Mouse (Mus musculus): ENCODE measurements around the gene Sesn2.

Sesn2 gene

GRCm38 (mm10) chr4:132514555-132515135 is 4.3 kb upstream of the Sesn2 start:
- in situ Hi-C loops (cut with MboI, MseI) = no loop called here

GRCm38 (mm10) chr4:132513395-132514273 is 3.3 kb upstream of the Sesn2 start:
- in situ Hi-C loops (cut with MboI, MseI) = no loop called here

DNA sequence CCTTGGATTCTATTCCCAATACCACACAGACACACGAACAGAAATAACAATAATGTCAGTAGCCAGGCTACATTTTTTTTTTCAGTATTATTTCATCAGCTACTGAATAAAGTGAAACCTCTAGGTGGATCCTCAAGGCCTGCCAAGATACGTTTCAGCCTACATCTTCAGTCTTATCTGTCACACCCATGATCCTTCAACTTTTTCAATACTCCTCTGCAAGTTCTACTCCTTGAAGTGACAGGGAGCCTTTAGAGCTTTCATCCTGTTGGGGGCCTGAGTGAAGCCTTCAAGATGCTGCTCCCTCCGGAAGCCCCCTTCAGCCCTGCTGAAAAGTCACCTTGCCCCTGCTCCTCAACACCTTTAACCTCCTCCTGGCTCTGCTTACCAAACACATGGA is 1.8 kb upstream of the Sesn2 start:
- in situ Hi-C loops (cut with MboI, MseI) = no loop called here

DNA sequence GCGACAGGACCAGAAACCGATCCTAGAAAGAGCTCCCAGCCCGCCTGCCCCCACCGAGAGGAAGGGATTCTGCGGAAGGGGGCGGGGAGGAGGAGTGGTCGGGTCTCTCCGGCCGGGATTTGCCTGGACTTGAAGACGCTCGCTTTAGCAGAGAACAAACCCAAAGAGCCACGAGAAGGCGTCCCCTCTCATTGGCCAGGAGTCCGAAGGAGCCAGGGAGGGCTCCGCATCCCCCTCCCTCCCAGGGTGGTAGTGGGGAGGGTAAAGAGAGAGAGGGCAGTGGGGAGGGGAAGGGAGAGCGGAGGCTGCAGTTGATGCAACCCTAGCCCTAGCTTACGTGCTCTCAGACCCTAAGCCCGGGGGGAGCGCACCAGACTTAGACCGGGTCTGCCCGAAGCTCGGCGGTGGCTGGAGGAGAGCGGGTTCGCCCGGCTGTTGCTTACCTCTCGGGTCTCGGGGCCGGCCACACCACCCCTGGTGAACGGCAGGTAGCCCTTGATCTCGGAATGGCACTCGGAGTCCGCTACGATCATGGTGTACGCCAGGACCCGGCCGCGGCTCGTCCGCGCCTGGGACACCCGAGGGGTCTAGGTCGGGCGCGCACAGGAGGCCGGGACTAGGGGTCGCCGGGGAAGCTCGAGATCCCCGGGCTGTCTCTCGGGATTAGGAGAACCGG is 542 bp downstream of the Sesn2 start:
- in situ Hi-C loops (cut with MboI, MseI) = no loop called here

GRCm38 (mm10) chr4:132507210-132507609 is 3.1 kb downstream of the Sesn2 start:
- in situ Hi-C loops (cut with MboI, MseI) = no loop called here

- in situ Hi-C loops (cut with MboI, MseI) = no loop called here
These were observed 4.1 kb downstream of the Sesn2 start for GRCm38 (mm10) chr4:132506250-132506649.

- in situ Hi-C loops (cut with MboI, MseI) = no loop called here
These were observed 4.5 kb downstream of the Sesn2 start for GRCm38 (mm10) chr4:132505800-132506199.

GRCm38 (mm10) chr4:132505034-132505738 is 5.1 kb downstream of the Sesn2 start:
- in situ Hi-C loops (cut with MboI, MseI) = no loop called here

DNA sequence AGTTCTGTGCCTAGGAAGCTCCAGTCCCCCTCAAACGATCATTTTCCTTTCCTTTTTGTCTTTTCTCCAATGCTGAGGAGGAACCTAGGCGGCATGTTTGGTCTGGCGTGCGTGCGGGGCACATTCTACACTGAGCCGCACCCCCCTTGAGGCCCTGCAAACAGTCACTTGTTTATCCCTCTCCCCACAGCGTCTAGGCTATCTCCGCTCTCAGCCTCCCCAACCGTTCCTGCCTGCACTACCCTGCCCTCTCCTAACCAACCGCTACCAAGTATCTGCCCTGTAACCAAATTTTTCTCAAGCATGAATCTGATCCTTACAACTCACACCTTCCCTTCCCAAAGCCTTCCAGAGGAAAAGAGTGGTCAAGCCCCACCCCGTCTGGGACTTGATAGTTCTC is 7.0 kb downstream of the Sesn2 start:
- in situ Hi-C loops (cut with MboI, MseI) = no loop called here

DNA sequence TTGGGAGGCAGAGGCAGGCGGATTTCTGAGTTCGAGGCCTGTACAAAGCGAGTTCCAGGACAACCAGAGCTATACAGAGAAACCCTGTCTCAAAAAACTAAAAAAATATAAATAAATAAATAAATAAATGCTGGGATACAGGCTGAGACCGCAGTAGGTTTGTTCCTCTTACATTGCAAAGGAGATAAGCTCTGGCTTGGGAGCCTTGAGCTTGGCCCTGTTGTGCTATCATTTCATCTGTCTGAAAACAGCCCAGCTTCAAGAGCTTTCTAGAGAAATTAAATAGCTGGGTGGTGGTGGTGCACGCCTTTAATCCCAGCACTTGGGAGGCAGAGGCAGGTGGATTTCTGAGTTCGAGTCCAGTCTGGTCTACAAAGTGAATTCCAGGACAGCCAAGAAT is 8.7 kb downstream of the Sesn2 start:
- in situ Hi-C loops (cut with MboI, MseI) = no loop called here

- in situ Hi-C loops (cut with MboI, MseI) = no loop called here
These were observed 15.9 kb downstream of the Sesn2 start for GRCm38 (mm10) chr4:132494271-132494918.

- in situ Hi-C loops (cut with MboI, MseI) = no loop called here
These were observed 17.9 kb downstream of the Sesn2 start for GRCm38 (mm10) chr4:132492178-132493060.

DNA sequence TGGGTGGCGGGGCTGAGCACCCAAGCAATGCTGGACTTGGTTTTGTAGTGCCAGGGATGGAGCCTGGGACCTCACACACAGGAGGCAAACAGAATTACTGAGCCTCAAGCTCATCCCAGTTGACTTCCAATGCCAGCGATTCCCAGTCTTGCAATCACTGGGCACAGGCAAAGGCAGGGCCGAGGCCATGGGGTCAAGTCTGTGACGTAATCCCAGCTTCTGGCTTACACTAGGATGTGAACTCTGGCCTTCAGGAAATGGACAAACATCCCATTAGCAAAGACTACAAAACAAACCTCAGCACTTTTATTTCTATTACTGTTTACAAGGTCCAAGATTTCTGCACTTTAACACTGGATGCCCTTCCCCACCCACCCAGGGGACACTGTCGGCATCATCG is 18.6 kb downstream of the Sesn2 start:
- in situ Hi-C loops (cut with MboI, MseI) = no loop called here

DNA sequence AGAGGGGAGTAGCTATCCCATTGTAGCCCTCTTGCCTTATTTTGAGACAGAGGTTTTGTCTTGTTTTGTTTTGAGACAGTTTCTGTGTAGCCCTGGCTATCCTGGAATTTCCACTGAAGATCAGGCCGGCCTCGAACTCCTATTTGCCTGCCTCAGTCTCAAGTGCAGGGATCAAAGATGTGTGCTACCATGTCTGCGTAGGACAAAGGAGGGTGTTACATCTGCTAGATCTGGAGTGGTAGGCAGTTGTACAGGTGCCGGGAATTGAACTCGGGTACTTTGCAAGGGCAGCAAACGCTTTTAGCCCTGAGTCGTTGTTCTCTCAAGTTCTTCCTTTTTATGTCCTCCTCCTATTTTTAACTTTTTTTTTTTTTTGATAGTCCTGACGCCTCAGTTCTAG is 19.2 kb downstream of the Sesn2 start:
- in situ Hi-C loops (cut with MboI, MseI) = no loop called here

DNA sequence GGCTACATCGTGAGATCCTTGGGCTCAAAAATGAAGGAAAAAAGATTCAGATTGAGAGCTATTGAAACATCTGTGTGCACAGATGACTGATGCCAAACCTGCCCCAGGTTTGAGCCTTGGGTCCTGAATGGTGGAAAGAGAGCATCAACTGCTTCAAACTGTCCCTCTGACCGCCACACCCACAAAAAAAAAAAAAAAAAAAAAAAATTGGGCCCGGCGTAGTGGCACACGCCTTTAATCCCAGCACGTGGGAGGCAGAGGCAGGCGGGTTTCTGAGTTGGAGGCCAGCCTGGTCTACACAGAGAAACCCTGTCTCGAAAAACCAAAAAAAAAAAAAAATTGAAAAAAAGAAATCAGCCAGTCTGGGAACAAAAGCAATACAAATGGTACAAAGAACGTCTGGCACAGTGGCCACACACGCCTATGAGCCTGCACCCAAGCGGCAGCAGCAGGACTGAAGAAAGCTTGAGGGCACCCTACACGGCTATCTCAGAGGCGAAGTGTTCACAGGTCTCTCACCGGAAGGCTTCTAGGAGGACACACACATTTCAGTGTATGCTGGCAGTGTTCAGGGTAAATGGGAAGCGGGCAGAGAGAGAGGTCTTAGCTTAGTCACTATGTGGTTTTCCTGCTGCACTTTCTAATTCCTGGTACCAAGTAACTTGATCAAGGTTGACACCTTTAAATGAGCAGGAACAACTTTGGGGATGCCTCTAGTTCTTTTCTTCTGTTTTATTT is 19.9 kb downstream of the Sesn2 start:
- in situ Hi-C loops (cut with MboI, MseI) = no loop called here

- in situ Hi-C loops (cut with MboI, MseI) = no loop called here
These were observed 21.3 kb downstream of the Sesn2 start for GRCm38 (mm10) chr4:132488976-132489375.

GRCm38 (mm10) chr4:132488521-132488920 is 21.8 kb downstream of the Sesn2 start:
- in situ Hi-C loops (cut with MboI, MseI) = no loop called here

DNA sequence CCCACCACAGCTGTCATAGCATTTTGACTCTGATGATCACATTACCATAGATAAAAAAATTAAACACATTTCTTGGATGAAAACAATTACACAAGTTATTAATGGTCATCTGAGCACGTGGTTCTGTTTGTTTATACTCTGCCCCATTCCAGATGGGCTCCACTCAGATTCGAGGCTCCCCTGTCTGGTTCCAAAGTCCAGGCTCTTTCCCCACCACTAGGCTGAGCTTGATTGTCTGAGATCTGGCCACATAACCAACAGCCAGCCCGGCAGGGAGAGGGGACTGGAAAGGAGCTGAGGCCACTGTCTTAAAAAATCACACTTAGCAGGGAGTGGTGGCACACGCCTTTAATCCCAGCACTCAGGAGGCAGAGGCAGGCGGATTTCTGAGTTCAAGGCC is 25.5 kb downstream of the Sesn2 start:
- in situ Hi-C loops (cut with MboI, MseI) = no loop called here

DNA sequence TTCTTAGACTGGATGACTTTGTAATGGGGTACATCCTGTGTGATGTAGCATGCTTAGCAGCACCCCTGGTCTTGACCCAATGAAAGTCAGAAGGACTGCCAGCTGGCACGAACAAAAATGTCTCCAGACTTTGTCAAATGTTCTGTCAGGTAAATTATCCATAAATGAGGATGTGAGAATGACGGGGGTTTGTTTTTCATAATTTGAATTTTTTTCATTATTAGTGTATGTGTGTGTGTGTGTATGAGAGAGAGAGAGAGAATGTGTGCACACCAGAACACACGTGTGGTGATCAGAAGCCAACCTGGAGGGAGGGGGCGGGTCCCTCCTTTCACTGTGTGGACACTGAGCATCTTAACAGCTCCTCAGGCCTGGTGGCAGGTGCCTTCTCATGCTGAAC is 26.1 kb downstream of the Sesn2 start:
- in situ Hi-C loops (cut with MboI, MseI) = no loop called here
